Mouse (Mus musculus): ENCODE results near the gene Olfr1291-ps1. TPM values are rescaled to one million over a fixed set of nuclear protein-coding genes. Genes with fewer than 3 reads are reported as not detected.

The Olfr1291-ps1 gene
- not detected in 2 replicates for polyA plus RNA-seq (2016; fragmentation: Nextera tagmentation; extraction: Ambion mirVana)

DNA sequence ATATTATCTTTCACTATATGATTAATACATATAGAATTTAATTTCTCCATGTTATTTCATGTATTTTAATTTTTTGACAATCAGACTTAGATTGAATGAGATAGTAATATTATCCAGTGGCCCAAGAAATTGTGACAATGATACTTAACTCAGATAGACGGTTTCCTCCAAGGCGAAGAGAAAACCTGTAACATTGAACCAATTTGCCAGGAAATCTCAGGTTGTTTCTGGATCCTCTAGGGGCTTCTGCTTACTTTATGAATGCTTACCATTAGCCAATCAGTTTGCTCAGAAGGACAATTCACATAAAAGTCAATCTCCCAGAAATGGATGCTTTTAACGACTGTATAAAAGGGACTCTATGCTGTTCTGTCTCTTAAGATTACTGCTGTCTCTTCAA, at the start of gene Olfr1291-ps1:
Gene Olfr1291-ps1, plus strand, starts transcription at position 301 of the 400 bp plus-strand sequence.
- no peak for ATAC-seq (ENCODE audit: low FRiP score)

DNA sequence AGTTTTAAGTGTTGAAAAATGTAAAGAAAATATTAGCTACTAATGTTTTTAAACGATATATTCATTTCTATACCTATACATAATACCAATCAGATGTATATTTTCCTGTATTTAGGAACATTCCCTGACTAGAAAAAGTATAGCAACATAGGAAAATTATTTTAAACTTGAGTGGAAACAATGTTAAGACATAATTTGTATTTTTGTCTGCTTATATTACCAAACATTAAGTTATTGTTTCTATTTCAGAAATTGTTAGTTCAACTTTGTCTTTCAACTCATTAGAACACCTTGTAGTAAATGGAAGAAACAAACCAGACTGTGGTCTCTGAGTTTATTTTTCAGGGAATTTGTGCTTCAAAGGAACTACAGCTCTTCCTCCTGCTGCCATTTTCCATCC, 48.1 kb upstream of the Olfr1291-ps1 start, which contains the start of gene Olfr1287:
Gene Olfr1287, plus strand, starts transcription at position 301 of the 400 bp plus-strand sequence.
- no peaks in the 10 kb centered on the region for H3K9me3 ChIP-seq
- H3K9ac ChIP-seq: no peak within 1 kb of the TSS
- no peak within 1 kb of the TSS for H3K4me3 ChIP-seq (replicated peaks)
- 69% methylated on average over 1 of the region's 1 CpGs for WGBS
- no peak within 1 kb of the TSS for H3K27ac ChIP-seq
- no peaks in the 10 kb centered on the region for H3K27me3 ChIP-seq
- no peak for ATAC-seq (ENCODE audit: low FRiP score)
- no peaks in the 10 kb centered on the region for H3K4me1 ChIP-seq
- no peaks in the 10 kb centered on the region for H3K36me3 ChIP-seq (replicated peaks)
- H3K4me2 ChIP-seq: no peak within 1 kb of the TSS

More for the DNA sequence above, at the start of gene Olfr1291-ps1:
- Histone ChIP-seq H3K36me3 (replicated peaks) (no peaks in the 10 kb centered on the region), H3K9me3 (no peaks in the 10 kb centered on the region), H3K27me3 (no peaks in the 10 kb centered on the region), H3K27ac (no peak within 1 kb of the TSS), H3K4me3 (replicated peaks) (no peak within 1 kb of the TSS), H3K9ac (no peak within 1 kb of the TSS), H3K4me1 (no peaks in the 10 kb centered on the region), H3K4me2 (no peak within 1 kb of the TSS)
- WGBS: 91% methylated on average over 3 of the region's 3 CpGs

DNA sequence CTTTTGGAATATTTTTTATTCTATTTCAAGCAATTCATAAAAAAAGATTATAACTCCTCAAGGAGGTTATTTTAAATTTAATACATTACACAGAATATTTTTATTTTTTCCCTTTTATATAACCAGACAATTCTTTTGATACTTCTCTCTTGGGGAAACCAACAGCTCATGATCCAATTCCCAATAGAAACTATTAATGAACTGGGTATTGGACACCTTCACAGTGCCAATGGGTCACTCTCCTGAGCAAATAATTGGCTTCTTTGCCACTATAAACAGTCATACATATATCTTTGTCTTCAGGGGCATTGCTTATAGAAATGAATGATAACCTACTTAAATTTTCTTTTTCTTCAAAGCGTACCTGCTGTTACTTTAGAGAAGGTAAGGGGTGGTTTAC, 23.2 kb upstream of the Olfr1291-ps1 start, which contains the start of gene Olfr1288:
Gene Olfr1288, plus strand, starts transcription at position 301 of the 400 bp plus-strand sequence.
- Histone ChIP-seq H3K9me3 (no peaks in the 10 kb centered on the region), H3K27ac (no peak within 1 kb of the TSS), H3K36me3 (replicated peaks) (no peaks in the 10 kb centered on the region), H3K27me3 (no peaks in the 10 kb centered on the region), H3K4me1 (no peaks in the 10 kb centered on the region), H3K4me3 (replicated peaks) (no peak within 1 kb of the TSS), H3K4me2 (no peak within 1 kb of the TSS), H3K9ac (no peak within 1 kb of the TSS)
- WGBS: 84% methylated on average over 1 of the region's 1 CpGs
- ATAC-seq (ENCODE audit: low FRiP score): no peak

DNA sequence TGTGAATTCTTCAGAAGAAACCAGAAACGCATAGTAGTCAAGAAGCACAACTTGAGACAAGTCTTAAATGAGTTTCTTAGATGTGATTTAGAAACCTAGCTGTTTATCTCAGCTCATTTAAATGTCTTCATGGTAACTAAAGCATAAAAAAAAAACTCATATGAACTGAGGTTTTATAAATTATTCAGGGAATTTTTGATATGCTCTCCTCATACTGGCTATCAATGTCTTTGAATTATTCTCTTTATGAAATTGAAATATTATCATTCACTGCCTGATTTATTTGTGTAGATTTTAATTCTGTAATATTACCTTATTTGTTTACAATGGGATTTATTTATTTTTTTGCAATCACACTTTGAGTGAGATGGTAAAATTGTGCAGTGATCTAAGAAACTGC, 16.5 kb upstream of the Olfr1291-ps1 start, which contains the start of gene Olfr1289:
Gene Olfr1289, plus strand, starts transcription at position 301 of the 400 bp plus-strand sequence.
- no peak for ATAC-seq (ENCODE audit: low FRiP score)

DNA sequence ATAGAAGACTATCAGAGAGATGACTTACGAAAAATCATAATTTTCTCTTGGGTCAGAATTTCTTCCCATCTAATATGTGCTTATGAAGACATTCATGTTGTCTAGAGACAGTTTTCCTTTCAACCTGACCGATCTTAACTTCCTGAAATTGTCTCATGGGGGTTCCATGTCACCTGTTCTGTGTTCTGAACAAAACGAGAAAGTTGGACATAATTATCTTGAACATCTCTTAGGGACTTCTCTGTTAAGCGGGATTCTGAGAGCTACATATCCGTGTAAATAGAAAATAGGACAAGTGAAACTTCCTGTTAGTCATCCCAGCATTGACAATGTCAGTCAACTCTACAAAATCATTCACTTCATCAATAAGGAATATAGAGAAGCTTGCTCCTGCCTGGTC, 3.3 kb upstream of the Olfr1291-ps1 start, which contains the start of gene Olfr1290:
Gene Olfr1290, minus strand, starts transcription at position 101 of the 400 bp plus-strand sequence.
- 81% methylated on average over 5 of the region's 5 CpGs for WGBS
- Histone ChIP-seq H3K36me3 (replicated peaks) (no peaks in the 10 kb centered on the region), H3K27me3 (no peaks in the 10 kb centered on the region), H3K9me3 (no peaks in the 10 kb centered on the region), H3K4me3 (replicated peaks) (no peak within 1 kb of the TSS), H3K4me1 (no peaks in the 10 kb centered on the region), H3K4me2 (no peak within 1 kb of the TSS), H3K9ac (no peak within 1 kb of the TSS), H3K27ac (no peak within 1 kb of the TSS)
- no peak for ATAC-seq (ENCODE audit: low FRiP score)

More for the DNA sequence above, 16.5 kb upstream of the Olfr1291-ps1 start, which contains the start of gene Olfr1289:
- Histone ChIP-seq H3K9ac (no peak within 1 kb of the TSS), H3K4me1 (no peaks in the 10 kb centered on the region), H3K9me3 (no peaks in the 10 kb centered on the region), H3K4me3 (replicated peaks) (no peak within 1 kb of the TSS), H3K27ac (no peak within 1 kb of the TSS), H3K27me3 (no peaks in the 10 kb centered on the region), H3K36me3 (replicated peaks) (no peaks in the 10 kb centered on the region), H3K4me2 (no peak within 1 kb of the TSS)
- 86% methylated on average over 1 of the region's 1 CpGs for WGBS

DNA sequence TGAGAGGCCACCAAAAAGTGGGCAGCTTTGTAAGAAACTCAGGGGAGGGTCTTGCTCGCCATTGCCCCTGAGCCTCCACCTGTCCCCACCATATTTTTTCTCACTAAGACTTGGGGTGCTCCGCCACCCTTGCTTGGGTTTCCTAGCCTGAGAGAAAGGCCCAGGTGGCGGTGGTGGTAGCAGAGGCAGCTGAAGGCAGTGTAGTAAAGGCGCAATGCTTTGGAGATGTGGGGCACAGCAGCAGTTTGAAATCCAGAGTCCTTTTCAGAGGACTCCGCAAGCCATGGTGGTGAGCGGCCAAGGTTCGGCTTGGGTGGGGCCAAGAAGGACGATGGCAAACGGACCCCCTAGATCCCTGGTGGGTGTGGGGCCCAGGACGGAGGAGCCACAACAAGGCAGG, 20.5 kb downstream of the Olfr1291-ps1 start:
- Histone ChIP-seq H3K9ac (no peak overlapping the region), H3K27ac (no peak overlapping the region), H3K36me3 (replicated peaks) (no peaks in the 10 kb centered on the region), H3K4me3 (replicated peaks) (no peak overlapping the region), H3K27me3 (no peaks in the 10 kb centered on the region), H3K4me2 (no peak overlapping the region), H3K9me3 (0 out of 2 replicates have a peak, but pooled peaks cover 6% of the 10 kb centered on the region), H3K4me1 (no peaks in the 10 kb centered on the region)
- WGBS: 93% methylated on average over 10 of the region's 10 CpGs
- ATAC-seq (ENCODE audit: low FRiP score): no peak

DNA sequence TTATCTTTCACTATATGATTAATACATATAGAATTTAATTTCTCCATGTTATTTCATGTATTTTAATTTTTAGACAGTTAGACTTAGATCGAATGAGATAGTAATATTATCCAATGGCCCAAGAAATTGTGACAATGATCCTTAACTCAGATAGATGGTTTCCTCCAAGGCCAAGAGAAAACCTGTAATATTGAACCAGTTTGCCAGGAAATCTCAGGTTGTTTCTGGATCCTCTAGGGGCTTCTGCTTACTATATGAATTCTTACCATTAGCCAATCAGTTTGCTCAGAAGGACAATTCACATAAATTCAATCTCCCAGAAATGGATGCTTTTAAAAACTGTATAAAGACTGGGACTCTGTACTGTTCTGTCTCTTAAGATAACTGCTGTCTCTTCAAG, 27.9 kb downstream of the Olfr1291-ps1 start, which contains the start of gene Olfr1293-ps:
Gene Olfr1293-ps, plus strand, starts transcription at position 301 of the 400 bp plus-strand sequence.
- H3K9me3 ChIP-seq: 0 out of 2 replicates have a peak, but pooled peaks cover 2% of the 10 kb centered on the region
- no peaks in the 10 kb centered on the region for H3K27me3 ChIP-seq
- no peaks in the 10 kb centered on the region for H3K36me3 ChIP-seq (replicated peaks)
- H3K4me2 ChIP-seq: no peak within 1 kb of the TSS
- WGBS: 93% methylated on average over 1 of the region's 1 CpGs
- ATAC-seq (ENCODE audit: low FRiP score): no peak
- no peak within 1 kb of the TSS for H3K4me3 ChIP-seq (replicated peaks)
- H3K4me1 ChIP-seq: no peaks in the 10 kb centered on the region
- no peak within 1 kb of the TSS for H3K9ac ChIP-seq
- no peak within 1 kb of the TSS for H3K27ac ChIP-seq

DNA sequence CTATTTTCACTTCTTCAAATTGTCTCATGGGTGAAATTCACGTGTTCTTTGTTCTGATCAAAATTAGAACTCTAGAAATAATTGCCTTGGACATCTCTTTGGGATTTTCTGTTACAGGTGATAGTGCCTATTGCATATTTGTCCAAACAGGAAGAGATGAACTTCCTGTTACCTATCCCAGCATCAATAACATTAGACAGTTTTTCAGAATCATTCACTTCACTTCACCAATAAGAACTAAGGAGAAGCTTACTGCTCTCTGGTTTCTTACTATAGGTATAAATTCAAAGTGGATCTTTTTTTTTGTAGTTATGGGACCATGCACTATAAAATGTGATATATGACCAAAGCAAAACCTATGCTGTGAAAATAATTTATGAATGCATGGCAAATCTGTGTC, 43.2 kb downstream of the Olfr1291-ps1 start, which contains the start of gene Olfr1294:
Gene Olfr1294, minus strand, starts transcription at position 101 of the 400 bp plus-strand sequence.
- no peaks in the 10 kb centered on the region for H3K4me1 ChIP-seq
- H3K9ac ChIP-seq: no peak within 1 kb of the TSS
- WGBS: 54% methylated on average over 1 of the region's 1 CpGs
- H3K27ac ChIP-seq: no peak within 1 kb of the TSS
- no peaks in the 10 kb centered on the region for H3K9me3 ChIP-seq
- H3K27me3 ChIP-seq: no peaks in the 10 kb centered on the region
- H3K4me3 ChIP-seq (replicated peaks): no peak within 1 kb of the TSS
- H3K36me3 ChIP-seq (replicated peaks): no peaks in the 10 kb centered on the region
- ATAC-seq (ENCODE audit: low FRiP score): no peak
- no peak within 1 kb of the TSS for H3K4me2 ChIP-seq

Other genes starting within 250 kb of the Olfr1291-ps1 start
- not detected in 2 replicates for gene Olfr1276, start 242.7 kb upstream of the Olfr1291-ps1 start, polyA plus RNA-seq (2016; fragmentation: Nextera tagmentation; extraction: Ambion mirVana)
- gene Olfr1277, start 223.1 kb upstream of the Olfr1291-ps1 start, polyA plus RNA-seq (2016; fragmentation: Nextera tagmentation; extraction: Ambion mirVana): not detected in 2 replicates
- gene Olfr1278, start 207.0 kb upstream of the Olfr1291-ps1 start, polyA plus RNA-seq (2016; fragmentation: Nextera tagmentation; extraction: Ambion mirVana): not detected in 2 replicates
- not detected in 2 replicates for gene Olfr1279, start 196.5 kb upstream of the Olfr1291-ps1 start, polyA plus RNA-seq (2016; fragmentation: Nextera tagmentation; extraction: Ambion mirVana)
- not detected in 2 replicates for gene Olfr1280, start 183.2 kb upstream of the Olfr1291-ps1 start, polyA plus RNA-seq (2016; fragmentation: Nextera tagmentation; extraction: Ambion mirVana)
- gene Olfr1281, start 170.7 kb upstream of the Olfr1291-ps1 start, polyA plus RNA-seq (2016; fragmentation: Nextera tagmentation; extraction: Ambion mirVana): not detected in 2 replicates
- not detected in 2 replicates for gene Olfr1282, start 161.1 kb upstream of the Olfr1291-ps1 start, polyA plus RNA-seq (2016; fragmentation: Nextera tagmentation; extraction: Ambion mirVana)
- gene Olfr1283, start 130.4 kb upstream of the Olfr1291-ps1 start, polyA plus RNA-seq (2016; fragmentation: Nextera tagmentation; extraction: Ambion mirVana): not detected in 2 replicates
- not detected in 2 replicates for gene Olfr1284, start 121.7 kb upstream of the Olfr1291-ps1 start, polyA plus RNA-seq (2016; fragmentation: Nextera tagmentation; extraction: Ambion mirVana)
- gene Olfr1286, start 74.1 kb upstream of the Olfr1291-ps1 start, polyA plus RNA-seq (2016; fragmentation: Nextera tagmentation; extraction: Ambion mirVana): not detected in 2 replicates
- gene Olfr1287, start 48.0 kb upstream of the Olfr1291-ps1 start, polyA plus RNA-seq (2016; fragmentation: Nextera tagmentation; extraction: Ambion mirVana): not detected in 2 replicates
- gene Olfr1288, start 23.1 kb upstream of the Olfr1291-ps1 start, polyA plus RNA-seq (2016; fragmentation: Nextera tagmentation; extraction: Ambion mirVana): not detected in 2 replicates
- not detected in 2 replicates for gene Olfr1289, start 16.4 kb upstream of the Olfr1291-ps1 start, polyA plus RNA-seq (2016; fragmentation: Nextera tagmentation; extraction: Ambion mirVana)
- not detected in 2 replicates for gene Olfr1290, start 3.4 kb upstream of the Olfr1291-ps1 start, polyA plus RNA-seq (2016; fragmentation: Nextera tagmentation; extraction: Ambion mirVana)
- not detected in 2 replicates for gene Olfr1293-ps, start 28.0 kb downstream of the Olfr1291-ps1 start, polyA plus RNA-seq (2016; fragmentation: Nextera tagmentation; extraction: Ambion mirVana)
- not detected in 2 replicates for gene Olfr1294, start 43.1 kb downstream of the Olfr1291-ps1 start, polyA plus RNA-seq (2016; fragmentation: Nextera tagmentation; extraction: Ambion mirVana)
- not detected in 2 replicates for gene Olfr1295, start 72.5 kb downstream of the Olfr1291-ps1 start, polyA plus RNA-seq (2016; fragmentation: Nextera tagmentation; extraction: Ambion mirVana)
- not detected in 2 replicates for gene Olfr1297, start 129.3 kb downstream of the Olfr1291-ps1 start, polyA plus RNA-seq (2016; fragmentation: Nextera tagmentation; extraction: Ambion mirVana)
- not detected in 2 replicates for gene Olfr1298, start 152.0 kb downstream of the Olfr1291-ps1 start, polyA plus RNA-seq (2016; fragmentation: Nextera tagmentation; extraction: Ambion mirVana)
- not detected in 2 replicates for gene Olfr1299, start 164.2 kb downstream of the Olfr1291-ps1 start, polyA plus RNA-seq (2016; fragmentation: Nextera tagmentation; extraction: Ambion mirVana)

Data from forebrain, embryonic 12.5 days (tissue).